Mouse (Mus musculus): Measurements from ENCODE around the gene Slc38a8.

The Slc38a8 gene

GRCm38 (mm10) chr8:119487093-119487492 lies 14.4 kb downstream of the Slc38a8 start:
- in situ Hi-C loops (cut with MboI, MseI), result no loop called here

- in situ Hi-C loops (cut with MboI, MseI), result no loop called here
Measured at GRCm38 (mm10) chr8:119484145-119484896, 17.2 kb downstream of the Slc38a8 start.

- in situ Hi-C loops (cut with MboI, MseI), result no loop called here
Measured at GRCm38 (mm10) chr8:119478684-119479083, 22.8 kb downstream of the Slc38a8 start.

- in situ Hi-C loops (cut with MboI, MseI), result no loop called here
Measured at GRCm38 (mm10) chr8:119468091-119468490, 33.4 kb downstream of the Slc38a8 start.

- in situ Hi-C loops (cut with MboI, MseI), result no loop called here
Measured at GRCm38 (mm10) chr8:119466794-119467193, 34.7 kb downstream of the Slc38a8 start.

- in situ Hi-C loops (cut with MboI, MseI), result no loop called here
Measured at GRCm38 (mm10) chr8:119466105-119466504, 35.4 kb downstream of the Slc38a8 start.

GRCm38 (mm10) chr8:119463709-119464108 lies 37.8 kb downstream of the Slc38a8 start:
- in situ Hi-C loops (cut with MboI, MseI), result no loop called here

- in situ Hi-C loops (cut with MboI, MseI), result no loop called here
Measured at GRCm38 (mm10) chr8:119461356-119461755, 40.1 kb downstream of the Slc38a8 start.

- in situ Hi-C loops (cut with MboI, MseI), result no loop called here
Measured at GRCm38 (mm10) chr8:119459724-119460123, 41.8 kb downstream of the Slc38a8 start.

GRCm38 (mm10) chr8:119456045-119456444 lies 45.5 kb downstream of the Slc38a8 start:
- in situ Hi-C loops (cut with MboI, MseI), result no loop called here

GRCm38 (mm10) chr8:119452919-119453318 lies 48.6 kb downstream of the Slc38a8 start:
- in situ Hi-C loops (cut with MboI, MseI), result loop anchor here (5.0 kb wide), 1 partner anchor 49 kb away; the partner anchor contains the start of gene Slc38a8

GRCm38 (mm10) chr8:119451131-119451530 lies 50.4 kb downstream of the Slc38a8 start:
- in situ Hi-C loops (cut with MboI, MseI), result loop anchor here (5.0 kb wide), 1 partner anchor 51 kb away; the partner anchor contains the start of gene Slc38a8

- in situ Hi-C loops (cut with MboI, MseI), result loop anchor here (5.0 kb wide), 2 partner anchors 37 to 53 kb away; partner anchors contain the start of gene Slc38a8
Measured at GRCm38 (mm10) chr8:119449627-119450026, 51.9 kb downstream of the Slc38a8 start.

- in situ Hi-C loops (cut with MboI, MseI), result loop anchor here (5.0 kb wide), 1 partner anchor 35 kb away; no protein-coding TSS in a partner anchor
Measured at GRCm38 (mm10) chr8:119447781-119448170, 53.7 kb downstream of the Slc38a8 start.

- in situ Hi-C loops (cut with MboI, MseI), result loop anchor here (5.0 kb wide), 1 partner anchor 35 kb away; no protein-coding TSS in a partner anchor
Measured at GRCm38 (mm10) chr8:119446990-119447780, 54.3 kb downstream of the Slc38a8 start.

GRCm38 (mm10) chr8:119446211-119446989 lies 55.1 kb downstream of the Slc38a8 start, which contains the start of gene Necab2:
Necab2 (plus strand) TSS chr8:119446719.
- in situ Hi-C loops (cut with MboI, MseI), result loop anchor here (5.0 kb wide), 1 partner anchor 34 kb away; no protein-coding TSS in a partner anchor

GRCm38 (mm10) chr8:119442970-119443369 lies 58.5 kb downstream of the Slc38a8 start:
- in situ Hi-C loops (cut with MboI, MseI), result no loop called here

GRCm38 (mm10) chr8:119442013-119442412 lies 59.5 kb downstream of the Slc38a8 start:
- in situ Hi-C loops (cut with MboI, MseI), result no loop called here

- in situ Hi-C loops (cut with MboI, MseI), result no loop called here
Measured at GRCm38 (mm10) chr8:119440952-119441270, 60.6 kb downstream of the Slc38a8 start.

- in situ Hi-C loops (cut with MboI, MseI), result no loop called here
Measured at GRCm38 (mm10) chr8:119440250-119440951, 61.1 kb downstream of the Slc38a8 start.

GRCm38 (mm10) chr8:119439893-119440249 lies 61.6 kb downstream of the Slc38a8 start:
- in situ Hi-C loops (cut with MboI, MseI), result no loop called here
